ENCODE assay signal across 10 mouse cellular contexts in the genomic region with DNA sequence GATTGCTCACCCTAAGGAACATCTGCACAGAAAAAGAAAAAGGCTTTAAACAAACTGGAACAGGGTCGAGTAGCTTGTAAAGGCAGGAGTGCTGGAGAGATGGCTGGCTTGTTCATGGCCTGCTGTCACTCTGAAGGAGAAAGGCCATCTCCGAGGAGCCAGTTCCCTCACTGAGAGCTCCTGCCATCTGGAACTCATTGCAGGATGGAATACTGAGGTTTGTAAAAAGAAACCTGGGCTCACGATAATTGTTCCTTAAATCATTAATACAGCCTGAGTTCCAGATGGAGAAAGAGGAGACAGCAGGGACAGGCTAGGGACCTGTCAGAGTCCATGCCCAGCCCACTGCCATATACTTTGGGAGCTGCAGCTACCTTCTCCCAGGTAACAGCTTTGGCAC.
"Had no signal": no experiment of that assay in that cellular context is flagged by ENCODE, and none has a peak within 500 bp of the region (broad histone marks: within the 10 kb centered on the region; RNA-seq: fewer than 3 reads in every experiment).

No protein-coding gene starts in this region.

- H3K4me3 ChIP-seq: left cerebral cortex, adult 2 months; limb, embryonic 13.5 days; liver, embryonic 13.5 days; midbrain, embryonic 10.5 days; neural tube, embryonic 12.5 days had no signal

- H3K27me3 ChIP-seq: liver, embryonic 13.5 days; neural tube, embryonic 12.5 days had no signal

- H3K9ac ChIP-seq: limb, embryonic 13.5 days; liver, embryonic 13.5 days; liver, postnatal 0 days; neural tube, embryonic 12.5 days had no signal

- H3K27ac ChIP-seq: left cerebral cortex, adult 2 months; limb, embryonic 13.5 days; liver, embryonic 13.5 days; midbrain, embryonic 10.5 days; neural tube, embryonic 12.5 days had no signal

- ATAC-seq: liver, postnatal 0 days had no signal

- H3K4me2 ChIP-seq: limb, embryonic 13.5 days; liver, embryonic 13.5 days; neural tube, embryonic 12.5 days had no signal

- H3K9me3 ChIP-seq: liver, embryonic 13.5 days; neural tube, embryonic 12.5 days had no signal

- H3K4me1 ChIP-seq: liver, embryonic 13.5 days; midbrain, embryonic 10.5 days; neural tube, embryonic 12.5 days had no signal

- H3K36me3 ChIP-seq: limb, embryonic 13.5 days; liver, embryonic 13.5 days; midbrain, embryonic 10.5 days; neural tube, embryonic 12.5 days had no signal

- DNase-seq: kidney, adult 18-20 months; kidney, postnatal 14 days; liver, embryonic 13.5 days; liver, postnatal 0 days; thymus, adult 18-20 months; thymus, postnatal 36 days had no signal
